In the genomic region with DNA sequence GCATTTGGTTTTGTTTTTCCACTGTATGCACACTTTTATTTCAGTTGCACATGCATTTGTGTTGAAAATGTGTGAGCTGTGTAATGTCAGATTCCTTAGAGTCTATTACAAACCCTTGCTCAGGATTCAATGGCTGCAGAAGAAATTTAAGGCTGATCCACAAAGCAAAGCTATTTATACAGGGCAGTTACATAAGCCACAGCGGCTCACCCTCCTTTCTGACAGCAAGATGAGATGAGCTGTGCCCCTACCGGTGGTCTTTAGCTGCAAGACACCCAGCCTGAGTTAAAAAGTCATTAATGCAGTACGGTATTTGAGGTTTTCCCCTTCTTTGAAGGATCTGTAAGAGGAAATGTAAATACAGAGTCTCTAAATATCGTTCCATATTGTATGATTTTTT, we compare ENCODE assay signal across 20 mouse cellular contexts. TPM values are rescaled to one million over a fixed set of nuclear protein-coding genes. Genes with fewer than 3 reads are reported as not detected.
DNase-seq lines count a peak whose midpoint lies in the region; ATAC-seq and TF ChIP-seq lines count a peak whose summit lies in the region.
"Had no signal": no experiment of that assay in that cellular context is flagged by ENCODE, and none has a peak within 500 bp of the region (broad histone marks: within the 10 kb centered on the region; RNA-seq: fewer than 3 reads in every experiment).

No protein-coding gene starts in this region.

- H3K27ac ChIP-seq in kidney, postnatal 0 days: 0 out of 2 replicates have a peak overlapping the region, but pooled peaks have one; percentile 90
- no peak overlapping the region for H3K27ac ChIP-seq in neural tube, embryonic 12.5 days
- H3K27ac ChIP-seq: embryonic facial prominence, embryonic 12.5 days; forebrain, embryonic 15.5 days; heart, embryonic 10.5 days had no signal

- peak; percentile 11 to 12 for DNase-seq in cerebellum, postnatal 14 days
- DNase-seq in cerebellum, postnatal 25 days: no peak
- DNase-seq in kidney, postnatal 0 days (ENCODE audit: low spot score): peak; percentile 17
- no peak for DNase-seq in kidney, adult 11 months
- no peak for DNase-seq in neural tube, embryonic 10.5 days (ENCODE audit: extremely low spot score, low spot score)
- peak; percentile 60 for DNase-seq in brain, adult 2 months (ENCODE audit: low read depth, low spot score)
- no peak for DNase-seq in lung, postnatal 25 days (ENCODE audit: low spot score)
- DNase-seq: adrenal gland, adult 2 months; B cell, adult 2 months; cerebellum, adult 9-11 months; gastrocnemius, postnatal 25 days; lung, adult 18-20 months; lung, postnatal 36 days; right cerebral cortex, postnatal 25 days had no signal

- 0 out of 2 replicates have a peak overlapping the region, but pooled peaks have one; percentile 69 for H3K4me2 ChIP-seq in kidney, postnatal 0 days (ENCODE audit: low read length)
- H3K4me2 ChIP-seq in neural tube, embryonic 12.5 days (replicated peaks): no peak overlapping the region

- ATAC-seq in kidney, postnatal 0 days (replicated peaks; ENCODE audit: low FRiP score, low read depth): no peak
- ATAC-seq in neural tube, embryonic 12.5 days (ENCODE audit: low FRiP score, low read depth): no peak
- ATAC-seq: forebrain, embryonic 15.5 days had no signal

- no peaks in the 10 kb centered on the region for H3K36me3 ChIP-seq in kidney, postnatal 0 days (ENCODE audit: insufficient read depth, low read length)
- no peaks in the 10 kb centered on the region for H3K36me3 ChIP-seq in neural tube, embryonic 12.5 days
- H3K36me3 ChIP-seq: embryonic facial prominence, embryonic 12.5 days; forebrain, embryonic 15.5 days; heart, embryonic 10.5 days; hindbrain, embryonic 10.5 days; neural tube, embryonic 13.5 days had no signal

- no peak overlapping the region for H3K9ac ChIP-seq in kidney, postnatal 0 days (ENCODE audit: low read depth, low read length)
- 0 out of 2 replicates have a peak overlapping the region, but pooled peaks have one; percentile 8 for H3K9ac ChIP-seq in neural tube, embryonic 12.5 days
- H3K9ac ChIP-seq: embryonic facial prominence, embryonic 12.5 days had no signal

- H3K9me3 ChIP-seq in kidney, postnatal 0 days (replicated peaks; ENCODE audit: low read length): no peaks in the 10 kb centered on the region
- H3K9me3 ChIP-seq in neural tube, embryonic 12.5 days: no peaks in the 10 kb centered on the region
- H3K9me3 ChIP-seq: embryonic facial prominence, embryonic 12.5 days; forebrain, embryonic 15.5 days; heart, embryonic 10.5 days; hindbrain, embryonic 10.5 days; neural tube, embryonic 13.5 days had no signal

- H3K4me1 ChIP-seq in kidney, postnatal 0 days (replicated peaks; ENCODE audit: insufficient read depth, low read length): peaks cover 20% of the 10 kb centered on the region
- peaks cover 21% of the 10 kb centered on the region for H3K4me1 ChIP-seq in neural tube, embryonic 12.5 days

- H3K27me3 ChIP-seq in kidney, postnatal 0 days (ENCODE audit: insufficient read depth, low read length): no peaks in the 10 kb centered on the region
- H3K27me3 ChIP-seq in neural tube, embryonic 12.5 days (replicated peaks): no peaks in the 10 kb centered on the region
- H3K27me3 ChIP-seq: embryonic facial prominence, embryonic 12.5 days; forebrain, embryonic 15.5 days; neural tube, embryonic 13.5 days had no signal

- WGBS in kidney, postnatal 0 days: 47% methylated on average over 4 of the region's 4 CpGs
- WGBS in neural tube, embryonic 12.5 days: 61% methylated on average over 4 of the region's 4 CpGs

- TF ChIP-seq CTCF in kidney, postnatal 0 days (IDR thresholded peaks at IDR 0.05; ENCODE audit: low read depth): peak; percentile 14; the same call in 1 of the 2 replicates

- H3K4me3 ChIP-seq in kidney, postnatal 0 days (replicated peaks; ENCODE audit: low read depth, low read length): no peak overlapping the region
- no peak overlapping the region for H3K4me3 ChIP-seq in neural tube, embryonic 12.5 days
- H3K4me3 ChIP-seq: embryonic facial prominence, embryonic 12.5 days had no signal

RNA-seq across cellular contexts. Expression of a gene that starts 1.2 kb away (rescaled TPM):
- 15.8 and 17.1 TPM in 2 replicates for polyA plus RNA-seq in kidney, postnatal 0 days (2015; fragmentation: Nextera tagmentation; extraction: Ambion mirVana)
- 29.3 and 31.6 TPM in 2 replicates for polyA plus RNA-seq in neural tube, embryonic 12.5 days (2016; fragmentation: Nextera tagmentation; extraction: Ambion mirVana)

RNA-seq across cellular contexts. Expression of a gene that starts 59.9 kb away (rescaled TPM):
- 0.23 and 0.37 TPM in 2 replicates for polyA plus RNA-seq in kidney, postnatal 0 days (2015; fragmentation: Nextera tagmentation; extraction: Ambion mirVana)
- 3.7 and 5.2 TPM in 2 replicates for polyA plus RNA-seq in neural tube, embryonic 12.5 days (2016; fragmentation: Nextera tagmentation; extraction: Ambion mirVana)

Comparison
In these comparisons a context has a peak if more than half of its experiments do, and no peak if none do; other contexts are left out.
1. DNase-seq: peak in cerebellum, postnatal 14 days (2 of 2), kidney, postnatal 0 days (single experiment) and brain, adult 2 months (single experiment); none in cerebellum, postnatal 25 days (0 of 2), kidney, adult 11 months (single experiment), neural tube, embryonic 10.5 days (single experiment) and lung, postnatal 25 days (single experiment).